Mouse (Mus musculus): ENCODE results near the gene P2ry12. TPM values are rescaled to one million over a fixed set of nuclear protein-coding genes. Genes with fewer than 3 reads are reported as not detected.

The P2ry12 gene
- polyA plus RNA-seq, 1 experiment from 2014 or later: 5.6 TPM

GRCm38 (mm10) chr3:59167417-59168054 lies 95.1 kb downstream of the P2ry12 start:
- no peak for ATAC-seq (ENCODE audit: low FRiP score, low TSS enrichment)

More at GRCm38 (mm10) chr3:59167417-59168054, 95.1 kb downstream of the P2ry12 start:
- 87% methylated on average over 2 of the region's 2 CpGs for WGBS
- Histone ChIP-seq H3K4me2 (ENCODE audit: low read length) (no peak overlapping the region), H3K27me3 (ENCODE audit: control insufficient read depth, insufficient read depth, low read length) (no peaks in the 10 kb centered on the region), H3K4me3 (replicated peaks; ENCODE audit: low read depth, low read length) (no peak overlapping the region), H3K9ac (replicated peaks; ENCODE audit: low read length) (no peak overlapping the region), H3K4me1 (ENCODE audit: control insufficient read depth, insufficient read depth, low read length) (no peaks in the 10 kb centered on the region), H3K9me3 (ENCODE audit: control insufficient read depth, low read length) (no peaks in the 10 kb centered on the region), H3K27ac (replicated peaks; ENCODE audit: low read depth, low read length) (no peak overlapping the region), H3K36me3 (ENCODE audit: control insufficient read depth, insufficient read depth, low read length) (no peaks in the 10 kb centered on the region)
- no peak for DNase-seq

Other genes with a start within 250 kb of the P2ry12 start
- gene Gpr171, start 161.1 kb downstream of the P2ry12 start, polyA plus RNA-seq (2014; fragmentation: Nextera tagmentation; extraction: Ambion mirVana): 0.78 and 1.3 TPM in 2 replicates
- gene P2ry14, start 109.3 kb downstream of the P2ry12 start, polyA plus RNA-seq (2014; fragmentation: Nextera tagmentation; extraction: Ambion mirVana): 2.9 and 4.1 TPM in 2 replicates
- gene Gpr87, start 67.8 kb downstream of the P2ry12 start, polyA plus RNA-seq (2014; fragmentation: Nextera tagmentation; extraction: Ambion mirVana): 0.20 and 0.26 TPM in 2 replicates
- 0.85 and 1.4 TPM in 2 replicates for gene P2ry13, start 52.0 kb downstream of the P2ry12 start, polyA plus RNA-seq (2014; fragmentation: Nextera tagmentation; extraction: Ambion mirVana)
- 2.9 and 3.5 TPM in 2 replicates for gene Igsf10, start 81.5 kb upstream of the P2ry12 start, polyA plus RNA-seq (2014; fragmentation: Nextera tagmentation; extraction: Ambion mirVana)